Mouse (Mus musculus) liver, embryonic 14.5 days (tissue): ENCODE measurements around the gene Nadsyn1.

Experiments
- CTCF ChIP-seq: IDR thresholded peaks from 2 replicates; pipeline ENCODE4 v1.5.1; 2016; ENCODE audit warnings: antibody characterized with exemption, low read depth, control low read depth
- EP300 ChIP-seq: IDR thresholded peaks from 2 replicates; pipeline ENCODE4 v1.6.1; 2016; ENCODE audit warnings: antibody characterized with exemption, low read depth

GRCm38 (mm10) chr7:143748041-143748868 lies 74.4 kb downstream of the Nadsyn1 start:
- TF ChIP-seq CTCF (peak; percentile 78), EP300 (no peak)
